Mouse (Mus musculus): ENCODE measurements around the gene Pglyrp1.
"Not testable (repeated sequence)": the region's sequence is repeated elsewhere in the genome, so short reads cannot be mapped to it uniquely, and the experiment has no call there.

The Pglyrp1 gene

DNA sequence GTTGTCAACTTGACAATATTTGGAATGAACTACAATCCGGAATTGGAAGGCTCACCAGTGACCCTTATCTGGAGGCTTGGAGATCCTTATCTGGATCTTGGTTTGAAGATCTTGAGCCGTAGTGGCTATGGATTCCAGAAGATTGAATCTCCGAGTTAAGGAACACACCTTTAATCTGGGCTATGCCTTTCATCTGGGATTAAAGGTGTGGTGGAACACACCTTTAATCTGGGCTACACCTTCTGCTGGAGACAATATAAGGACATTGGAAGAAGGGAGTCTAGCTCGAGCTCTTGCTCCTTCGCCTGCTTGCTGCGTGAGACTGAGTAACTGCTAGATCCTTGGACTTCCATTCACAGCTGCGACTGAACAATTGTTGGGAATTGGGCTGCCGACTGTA, at the start of gene Pglyrp1:
TSS of gene Pglyrp1 (plus strand) at position 301 of the 400 bp plus-strand sequence.
- ATAC-seq (ENCODE audit: low TSS enrichment) = not testable (repeated sequence)

DNA sequence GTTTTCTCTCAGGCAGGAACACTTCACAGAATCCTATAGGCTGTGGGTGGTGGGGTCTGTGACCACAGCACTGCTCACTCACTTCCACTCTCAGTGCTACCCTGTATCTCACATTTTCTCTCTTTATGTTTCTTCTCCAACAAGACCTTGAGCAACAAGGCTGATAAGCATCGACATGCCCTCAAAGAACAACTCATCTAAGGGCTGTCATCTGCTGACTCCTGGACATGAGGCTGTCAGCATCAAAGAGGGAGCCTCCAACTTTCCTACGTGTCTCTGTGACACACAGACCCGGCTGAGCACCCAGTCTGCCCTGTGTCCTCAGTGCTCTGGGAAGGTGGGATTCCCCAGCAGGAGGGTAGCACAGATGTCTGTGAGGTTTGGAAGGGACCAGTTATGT, 49.6 kb upstream of the Pglyrp1 start, which contains the start of gene Psg17:
TSS of gene Psg17 (minus strand) at position 101 of the 400 bp plus-strand sequence.
- no peak for ATAC-seq (ENCODE audit: low TSS enrichment)

- no peak for ATAC-seq (ENCODE audit: low TSS enrichment)
Measured at GRCm38 (mm10) chr7:18827792-18828546, 43.2 kb upstream of the Pglyrp1 start.

DNA sequence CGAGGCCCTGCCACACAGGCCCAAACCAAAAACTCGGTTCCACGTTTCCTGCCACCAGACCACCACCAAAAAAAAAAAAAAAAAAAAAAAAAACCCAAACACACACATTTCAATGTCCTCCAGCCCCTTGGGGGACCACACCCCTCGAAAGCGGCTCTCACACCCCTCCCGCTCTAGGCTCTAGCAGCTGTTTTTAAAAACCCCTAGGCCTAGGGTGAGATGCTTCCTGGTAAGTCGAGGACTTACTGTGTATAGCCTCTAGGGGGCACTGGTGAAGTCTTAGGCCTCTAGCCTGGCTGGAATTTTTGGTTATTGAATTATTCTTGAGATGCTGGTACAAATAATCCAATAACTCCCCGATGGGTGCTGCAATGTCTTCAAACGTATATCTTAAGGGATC, 42.5 kb upstream of the Pglyrp1 start:
- ATAC-seq (ENCODE audit: low TSS enrichment) = no peak

DNA sequence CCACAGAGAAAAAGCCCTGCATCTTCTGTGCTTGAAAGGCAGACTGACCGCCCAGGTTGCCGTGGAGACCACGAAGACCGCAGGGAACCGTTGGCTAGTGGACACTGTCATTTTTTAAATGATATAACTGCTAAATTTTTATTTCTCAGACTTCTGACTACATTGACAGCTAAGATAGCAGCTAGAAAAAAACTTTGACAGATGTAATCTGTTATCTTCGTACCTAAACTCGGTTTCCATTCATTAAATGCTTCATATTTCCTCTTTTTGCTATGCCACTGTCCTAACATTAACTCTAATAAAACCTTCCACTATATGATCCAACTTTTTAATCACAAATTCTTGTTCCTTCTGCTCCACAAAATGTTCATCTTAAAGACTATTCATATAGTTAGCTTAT, 41.6 kb upstream of the Pglyrp1 start:
- ATAC-seq (ENCODE audit: low TSS enrichment) = no peak

GRCm38 (mm10) chr7:18832298-18832697, 38.8 kb upstream of the Pglyrp1 start:
- ATAC-seq (ENCODE audit: low TSS enrichment) = no peak

- ATAC-seq (ENCODE audit: low TSS enrichment) = peak; percentile 62; the same call in 1 of the 2 replicates
Measured at GRCm38 (mm10) chr7:18839865-18840264, 31.3 kb upstream of the Pglyrp1 start, which contains the start of gene Mill2. Mill2 (plus strand) TSS chr7:18839966.

DNA sequence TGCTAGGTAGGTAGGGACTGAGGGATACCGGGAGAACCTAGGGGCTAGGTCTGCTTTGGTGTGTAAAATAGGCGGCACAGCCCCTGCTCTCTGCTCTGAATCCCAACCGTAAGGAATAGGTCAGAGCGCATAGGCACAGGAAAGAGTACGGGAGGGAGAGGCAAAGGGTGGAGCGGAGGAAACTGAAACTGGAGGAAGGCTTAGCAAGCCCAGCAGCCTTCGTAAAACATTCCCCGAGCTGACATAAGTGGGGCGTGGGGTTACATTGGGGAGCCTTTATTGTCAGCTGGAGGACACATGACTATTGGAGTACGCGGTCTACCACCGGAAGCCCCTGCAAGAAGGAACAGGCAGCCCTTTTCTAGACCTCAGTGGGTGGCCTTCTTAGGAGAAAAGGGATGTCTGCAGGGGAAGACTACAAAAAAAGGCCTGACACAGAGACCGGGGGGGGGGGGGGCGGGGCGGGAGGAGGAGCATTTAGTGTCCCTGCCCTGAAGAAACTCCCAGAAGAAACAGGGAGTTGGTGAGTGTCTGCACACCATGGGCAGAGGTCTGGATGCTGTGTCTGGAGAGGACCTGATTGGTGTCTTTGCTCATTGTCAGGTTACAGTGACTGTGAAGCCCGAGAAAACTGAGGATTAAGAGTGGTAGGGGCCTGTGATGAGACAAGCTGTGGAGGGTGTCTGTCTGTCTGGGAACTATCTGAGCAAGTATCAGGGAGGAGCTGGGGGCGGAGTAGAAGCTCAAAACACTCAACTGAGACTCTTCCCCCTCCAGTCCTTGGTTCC, 30.6 kb upstream of the Pglyrp1 start:
- peak; percentile 84; the same call in 1 of the 2 replicates for ATAC-seq (ENCODE audit: low TSS enrichment)

DNA sequence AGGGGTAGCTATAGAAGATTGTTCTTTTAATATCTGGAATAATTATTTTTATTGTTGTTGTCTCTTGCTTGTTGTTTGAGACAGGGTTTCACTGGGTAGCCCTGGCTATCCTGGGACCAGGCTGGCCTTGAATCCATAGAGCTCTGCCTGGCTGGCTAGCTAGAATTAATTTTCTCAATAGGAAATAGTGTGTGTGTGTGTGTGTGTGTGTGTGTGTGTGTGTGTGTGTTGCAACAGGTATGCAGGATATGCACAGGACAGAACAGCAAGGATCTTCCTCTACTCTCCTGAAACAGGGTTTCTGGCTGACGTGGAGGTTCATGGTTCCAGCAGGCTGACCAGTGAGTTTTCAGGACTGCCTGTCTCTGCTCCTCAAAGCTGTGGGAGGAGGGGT, 30.0 kb upstream of the Pglyrp1 start:
- no peak for ATAC-seq (ENCODE audit: low TSS enrichment)

DNA sequence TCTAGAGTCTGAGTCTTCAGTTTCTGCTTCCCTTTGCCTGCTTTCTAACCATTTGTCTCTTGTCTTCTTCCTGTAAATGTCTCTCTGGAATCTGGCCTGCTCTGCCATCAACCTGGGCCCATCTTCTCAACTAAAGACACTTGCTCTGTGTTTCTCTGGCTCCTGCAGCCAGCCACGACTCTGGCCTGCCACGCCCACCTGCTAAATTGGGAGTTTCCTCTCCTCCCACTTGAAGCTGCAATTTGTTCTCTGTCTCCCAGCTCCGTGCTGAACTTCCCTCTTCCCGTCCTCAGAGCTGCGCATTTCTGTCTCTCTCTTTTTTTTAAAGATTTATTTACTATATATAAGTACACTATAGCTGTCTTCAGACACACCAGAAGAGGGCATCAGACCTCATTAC, 26.3 kb upstream of the Pglyrp1 start:
- no peak for ATAC-seq (ENCODE audit: low TSS enrichment)

DNA sequence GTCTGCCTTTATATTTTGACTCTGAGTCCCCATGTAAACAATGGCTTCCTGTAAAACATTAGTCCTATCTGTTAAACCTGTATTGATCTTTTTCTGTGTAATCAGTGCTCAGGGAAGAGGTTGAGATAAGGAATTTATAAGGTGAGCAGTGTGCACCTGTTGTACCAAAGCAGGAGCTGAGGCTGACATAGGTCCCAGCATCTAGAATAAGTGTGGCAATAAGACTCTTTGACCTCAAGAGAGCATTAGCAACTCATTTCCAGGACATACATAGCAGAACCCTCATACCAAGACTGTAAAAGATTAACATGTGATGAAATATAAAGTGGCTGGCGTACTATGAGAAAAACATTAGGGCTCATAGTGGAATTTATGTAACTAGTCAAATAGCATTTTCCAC, 22.7 kb upstream of the Pglyrp1 start:
- ATAC-seq (ENCODE audit: low TSS enrichment) = no peak

- ATAC-seq (ENCODE audit: low TSS enrichment) = no peak
Measured at GRCm38 (mm10) chr7:18858310-18858916, 12.7 kb upstream of the Pglyrp1 start.

DNA sequence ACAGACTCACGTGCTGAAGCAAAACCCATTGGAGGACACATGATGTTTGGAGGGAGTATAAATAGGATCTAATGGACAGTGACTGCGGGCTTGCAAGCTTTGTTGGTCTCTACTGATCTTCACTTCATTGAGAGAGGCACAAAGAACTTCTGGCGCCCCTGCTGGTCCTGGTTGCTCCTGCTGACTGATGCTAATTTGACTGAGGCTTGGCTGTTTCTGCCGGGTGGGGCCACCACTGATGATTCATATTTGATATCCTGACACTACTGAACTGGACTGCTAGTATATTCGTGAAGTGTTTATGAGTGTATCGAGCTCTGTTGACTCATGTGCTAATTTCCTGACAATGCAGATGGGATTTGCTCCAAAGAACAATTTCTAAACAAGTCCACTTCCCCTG, 8.3 kb upstream of the Pglyrp1 start:
- ATAC-seq (ENCODE audit: low TSS enrichment) = no peak

GRCm38 (mm10) chr7:18868491-18868890, 2.6 kb upstream of the Pglyrp1 start:
- no peak for ATAC-seq (ENCODE audit: low TSS enrichment)

- no peak for ATAC-seq (ENCODE audit: low TSS enrichment)
Measured at GRCm38 (mm10) chr7:18872014-18872802, 1.1 kb downstream of the Pglyrp1 start.

GRCm38 (mm10) chr7:18872816-18873215, 1.7 kb downstream of the Pglyrp1 start:
- ATAC-seq (ENCODE audit: low TSS enrichment) = no peak

DNA sequence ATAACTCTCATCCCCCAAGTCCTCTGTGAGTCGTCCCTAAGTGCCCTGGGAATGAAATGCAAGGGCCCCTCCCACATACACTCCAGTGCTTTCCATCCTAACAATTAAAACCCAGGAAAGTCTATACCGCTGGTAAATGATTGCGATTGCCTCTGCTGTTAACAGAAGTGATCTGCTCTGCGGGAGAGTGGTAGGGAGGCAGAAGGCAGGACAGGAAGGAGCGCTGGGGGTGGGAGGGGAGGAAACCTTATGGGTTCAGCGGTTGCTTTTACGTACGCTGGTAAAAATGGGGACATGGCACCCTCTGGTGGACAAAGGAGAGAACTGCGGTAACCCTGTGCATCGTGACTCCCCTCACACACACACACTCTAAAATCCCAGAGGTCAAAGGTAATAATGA, 2.1 kb downstream of the Pglyrp1 start:
- ATAC-seq (ENCODE audit: low TSS enrichment) = peak; percentile 87

DNA sequence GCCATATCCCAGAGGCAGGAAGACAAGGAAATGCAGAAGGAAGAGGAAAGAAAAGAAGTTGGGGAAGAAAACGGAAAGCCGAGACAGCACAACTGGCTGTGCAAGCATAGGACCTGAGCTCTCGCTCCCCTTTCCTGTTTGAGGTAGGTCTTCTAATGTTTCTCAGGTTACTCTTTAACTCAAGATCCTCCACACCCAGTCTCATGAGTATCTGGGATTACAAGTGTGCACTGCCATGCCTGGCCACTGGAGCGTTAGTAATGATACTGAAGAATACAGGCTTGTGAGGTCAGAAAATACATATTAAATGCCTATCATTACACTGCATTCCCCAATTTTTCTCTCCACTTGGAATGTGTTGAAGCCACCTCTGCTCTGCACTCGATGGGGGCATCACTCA, 4.2 kb downstream of the Pglyrp1 start:
- no peak for ATAC-seq (ENCODE audit: low TSS enrichment)

DNA sequence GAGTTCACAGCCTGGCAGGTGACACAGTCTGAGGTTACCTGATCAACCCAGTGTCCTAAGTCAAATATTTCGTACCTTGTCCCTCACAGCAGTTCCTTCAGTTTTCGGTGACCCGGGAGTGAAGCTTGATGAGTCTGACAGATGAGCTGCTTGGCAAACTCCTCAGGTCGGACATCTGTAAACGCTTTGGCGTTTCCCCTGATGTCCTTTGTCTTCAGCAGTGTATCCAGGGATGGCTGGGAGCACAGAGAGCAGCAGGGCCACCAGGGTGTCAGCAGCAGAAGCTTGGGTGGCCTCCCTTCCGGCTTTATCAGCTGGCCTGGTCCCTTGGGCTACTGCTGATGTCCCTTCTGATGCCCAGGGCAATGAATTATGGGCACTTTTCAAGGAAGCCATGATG, 7.6 kb downstream of the Pglyrp1 start:
- no peak for ATAC-seq (ENCODE audit: low TSS enrichment)

- no peak for ATAC-seq (ENCODE audit: low TSS enrichment)
Measured at GRCm38 (mm10) chr7:18883991-18884744, 13.0 kb downstream of the Pglyrp1 start.

All from frontal cortex, adult (tissue).